Comparison of ENCODE assay signal across 22 mouse cellular contexts in genomic region chr7:95354991-95355390, GRCm38 (mm10).
DNase-seq lines count a peak whose midpoint lies in the region; ATAC-seq and TF ChIP-seq lines count a peak whose summit lies in the region.
"Had no signal": no experiment of that assay in that cellular context is flagged by ENCODE, and none has a peak within 500 bp of the region (broad histone marks: within the 10 kb centered on the region; RNA-seq: fewer than 3 reads in every experiment).

No protein-coding gene starts in this region.

- no peak overlapping the region for H3K4me2 ChIP-seq in heart, postnatal 0 days (ENCODE audit: low read depth, low read length)
- H3K4me2 ChIP-seq in midbrain, embryonic 13.5 days (replicated peaks) = no peak overlapping the region
- no peak overlapping the region for H3K4me2 ChIP-seq in embryonic facial prominence, embryonic 11.5 days (ENCODE audit: low read depth, low read length)
- H3K4me2 ChIP-seq: intestine, embryonic 15.5 days; kidney, embryonic 15.5 days had no signal

- H3K9ac ChIP-seq in heart, postnatal 0 days (replicated peaks; ENCODE audit: low read depth, low read length) = no peak overlapping the region
- H3K9ac ChIP-seq in midbrain, embryonic 13.5 days (replicated peaks) = no peak overlapping the region
- H3K9ac ChIP-seq in embryonic facial prominence, embryonic 11.5 days (replicated peaks; ENCODE audit: low read length) = no peak overlapping the region
- H3K9ac ChIP-seq: intestine, embryonic 15.5 days; kidney, embryonic 15.5 days had no signal

- no peak overlapping the region for H3K27ac ChIP-seq in heart, postnatal 0 days (ENCODE audit: low read depth)
- H3K27ac ChIP-seq in midbrain, embryonic 13.5 days = no peak overlapping the region
- no peak overlapping the region for H3K27ac ChIP-seq in midbrain, embryonic 10.5 days (replicated peaks)
- H3K27ac ChIP-seq in embryonic facial prominence, embryonic 11.5 days (replicated peaks; ENCODE audit: low read depth, low read length) = no peak overlapping the region
- H3K27ac ChIP-seq: heart, adult 2 months; intestine, embryonic 15.5 days; kidney, embryonic 15.5 days; left cerebral cortex, adult 2 months had no signal

- ATAC-seq in heart, postnatal 0 days (ENCODE audit: insufficient read depth, low read depth) = no peak
- peak; percentile 56; the same call in 1 of the 2 replicates for ATAC-seq in midbrain, embryonic 13.5 days
- peak; percentile 67 for ATAC-seq in embryonic facial prominence, embryonic 11.5 days (replicated peaks; ENCODE audit: insufficient number of reproducible peaks, low FRiP score, low TSS enrichment, low read depth)
- ATAC-seq: intestine, embryonic 15.5 days had no signal

- H3K9me3 ChIP-seq in heart, postnatal 0 days (replicated peaks; ENCODE audit: control insufficient read depth, low read length) = no peaks in the 10 kb centered on the region
- no peaks in the 10 kb centered on the region for H3K9me3 ChIP-seq in midbrain, embryonic 13.5 days
- no peaks in the 10 kb centered on the region for H3K9me3 ChIP-seq in midbrain, embryonic 10.5 days (replicated peaks)
- no peaks in the 10 kb centered on the region for H3K9me3 ChIP-seq in embryonic facial prominence, embryonic 11.5 days (replicated peaks; ENCODE audit: control insufficient read depth, low read length)
- H3K9me3 ChIP-seq: intestine, embryonic 15.5 days; kidney, embryonic 15.5 days had no signal

- DNase-seq in heart, postnatal 0 days (ENCODE audit: low spot score) = no peak
- DNase-seq in heart, postnatal 4 days = no peak
- no peak for DNase-seq in midbrain, embryonic 10.5 days (ENCODE audit: low spot score)
- no peak for DNase-seq in brain, embryonic 14.5 days (ENCODE audit: low read depth)
- no peak for DNase-seq in embryonic facial prominence, embryonic 11.5 days (ENCODE audit: low spot score)
- DNase-seq in ovary, adult 18-20 months (ENCODE audit: low spot score) = no peak
- DNase-seq: adrenal gland, adult 8-10 months; cerebellum, adult 9-11 months; gastrocnemius, postnatal 14 days; heart, adult 2 months; kidney, postnatal 4 days; layer of hippocampus, adult 9-11 months; left cerebral cortex, postnatal 4 days; liver; lung, postnatal 10 days; right cerebral cortex, postnatal 4 days; thymus, postnatal 25 days had no signal

- no peak overlapping the region for H3K4me3 ChIP-seq in heart, postnatal 0 days (ENCODE audit: low read depth, low read length)
- no peak overlapping the region for H3K4me3 ChIP-seq in midbrain, embryonic 13.5 days (replicated peaks)
- H3K4me3 ChIP-seq in midbrain, embryonic 10.5 days = no peak overlapping the region
- no peak overlapping the region for H3K4me3 ChIP-seq in embryonic facial prominence, embryonic 11.5 days (ENCODE audit: low read depth, low read length)
- H3K4me3 ChIP-seq: erythroblast, embryonic 14.5 days; heart, adult 2 months; intestine, embryonic 15.5 days; kidney, embryonic 15.5 days; left cerebral cortex, adult 2 months had no signal

- TF ChIP-seq CTCF in heart, postnatal 0 days (IDR thresholded peaks at IDR 0.05; ENCODE audit: low read depth) = peak; percentile 38
- 0 out of 2 replicates have a peak, but pooled peaks have one; percentile 10 for TF ChIP-seq CTCF in brain, embryonic 14.5 days (IDR thresholded peaks at IDR 0.05; ENCODE audit: borderline replicate concordance, extremely low read depth, insufficient read depth, insufficient read length)

- TF ChIP-seq POLR2A in brain, embryonic 14.5 days (IDR thresholded peaks at IDR 0.05; ENCODE audit: borderline replicate concordance, extremely low read depth, insufficient read depth, insufficient read length, poor library complexity, severe bottlenecking) = no peak

- no peaks in the 10 kb centered on the region for H3K27me3 ChIP-seq in heart, postnatal 0 days (ENCODE audit: control insufficient read depth, insufficient read depth, low read length)
- H3K27me3 ChIP-seq in midbrain, embryonic 13.5 days = no peaks in the 10 kb centered on the region
- no peaks in the 10 kb centered on the region for H3K27me3 ChIP-seq in midbrain, embryonic 10.5 days (ENCODE audit: low read depth, poor library complexity, severe bottlenecking)
- no peaks in the 10 kb centered on the region for H3K27me3 ChIP-seq in embryonic facial prominence, embryonic 11.5 days (ENCODE audit: control insufficient read depth, insufficient read depth, low read length)
- H3K27me3 ChIP-seq: intestine, embryonic 15.5 days; kidney, embryonic 15.5 days had no signal

- no peaks in the 10 kb centered on the region for H3K4me1 ChIP-seq in heart, postnatal 0 days (ENCODE audit: control insufficient read depth, insufficient read depth)
- peaks cover 20% of the 10 kb centered on the region for H3K4me1 ChIP-seq in midbrain, embryonic 13.5 days (replicated peaks)
- H3K4me1 ChIP-seq in midbrain, embryonic 10.5 days = peaks cover 30% of the 10 kb centered on the region
- H3K4me1 ChIP-seq in embryonic facial prominence, embryonic 11.5 days (ENCODE audit: control insufficient read depth, insufficient read depth, low read length) = no peaks in the 10 kb centered on the region
- H3K4me1 ChIP-seq: intestine, embryonic 15.5 days; kidney, embryonic 15.5 days had no signal

- no peaks in the 10 kb centered on the region for H3K36me3 ChIP-seq in heart, postnatal 0 days (replicated peaks; ENCODE audit: control insufficient read depth, insufficient read depth, low read length)
- H3K36me3 ChIP-seq in midbrain, embryonic 13.5 days = no peaks in the 10 kb centered on the region
- no peaks in the 10 kb centered on the region for H3K36me3 ChIP-seq in midbrain, embryonic 10.5 days
- H3K36me3 ChIP-seq in embryonic facial prominence, embryonic 11.5 days (replicated peaks; ENCODE audit: control insufficient read depth, insufficient read depth, low read depth, low read length) = no peaks in the 10 kb centered on the region
- H3K36me3 ChIP-seq: intestine, embryonic 15.5 days; kidney, embryonic 15.5 days had no signal

- no peak for TF ChIP-seq EP300 in heart, postnatal 0 days (IDR thresholded peaks at IDR 0.05; ENCODE audit: low read depth)

- 52% methylated on average over 2 of the region's 2 CpGs for WGBS in heart, postnatal 0 days
- 73% methylated on average over 2 of the region's 2 CpGs for WGBS in midbrain, embryonic 13.5 days
- 70% methylated on average over 2 of the region's 2 CpGs for WGBS in midbrain, embryonic 10.5 days
- WGBS in embryonic facial prominence, embryonic 11.5 days = 77% methylated on average over 2 of the region's 2 CpGs
